Mouse (Mus musculus) layer of hippocampus, adult 9-11 months (tissue): ENCODE measurements around the gene Fbxw8.

Experiments used
- DNase-seq: peaks from one replicate; pipeline ENCODE4 v3.0.0; 2022

Gene Fbxw8

GRCm38 (mm10) chr5:118099870-118100478, 55.3 kb downstream of the Fbxw8 start:
- DNase-seq = no peak

GRCm38 (mm10) chr5:118099069-118099869, 56.0 kb downstream of the Fbxw8 start:
- no peak for DNase-seq

GRCm38 (mm10) chr5:118096317-118096716, 58.9 kb downstream of the Fbxw8 start:
- no peak for DNase-seq

- DNase-seq = no peak
These were observed 59.4 kb downstream of the Fbxw8 start for GRCm38 (mm10) chr5:118095849-118096248.

GRCm38 (mm10) chr5:118095433-118095832, 59.8 kb downstream of the Fbxw8 start:
- DNase-seq = no peak

GRCm38 (mm10) chr5:118093321-118094035, 61.8 kb downstream of the Fbxw8 start:
- peak; percentile 63 for DNase-seq

GRCm38 (mm10) chr5:118090837-118091236, 64.4 kb downstream of the Fbxw8 start:
- DNase-seq = no peak

- no peak for DNase-seq
These were observed 65.2 kb downstream of the Fbxw8 start for GRCm38 (mm10) chr5:118090101-118090500.

GRCm38 (mm10) chr5:118089102-118089501, 66.2 kb downstream of the Fbxw8 start:
- DNase-seq = peak; percentile 84

- no peak for DNase-seq
These were observed 68.3 kb downstream of the Fbxw8 start for GRCm38 (mm10) chr5:118086956-118087355.

- no peak for DNase-seq
These were observed 70.0 kb downstream of the Fbxw8 start for GRCm38 (mm10) chr5:118085313-118085712.

- no peak for DNase-seq
These were observed 71.0 kb downstream of the Fbxw8 start for GRCm38 (mm10) chr5:118084171-118084727.

GRCm38 (mm10) chr5:118083060-118083638, 72.1 kb downstream of the Fbxw8 start:
- no peak for DNase-seq

- no peak for DNase-seq
These were observed 73.3 kb downstream of the Fbxw8 start for GRCm38 (mm10) chr5:118081996-118082395.

GRCm38 (mm10) chr5:118081374-118081949, 73.8 kb downstream of the Fbxw8 start:
- no peak for DNase-seq

- DNase-seq = no peak
These were observed 75.4 kb downstream of the Fbxw8 start for GRCm38 (mm10) chr5:118079839-118080250.

- no peak for DNase-seq
These were observed 75.9 kb downstream of the Fbxw8 start for GRCm38 (mm10) chr5:118079354-118079753.

- DNase-seq = no peak
These were observed 76.7 kb downstream of the Fbxw8 start for GRCm38 (mm10) chr5:118078550-118078949.

GRCm38 (mm10) chr5:118076721-118077592, 78.3 kb downstream of the Fbxw8 start:
- DNase-seq = no peak

- DNase-seq = no peak
These were observed 82.0 kb downstream of the Fbxw8 start for GRCm38 (mm10) chr5:118073213-118073773.

GRCm38 (mm10) chr5:118071766-118072165, 83.5 kb downstream of the Fbxw8 start:
- DNase-seq = no peak
